Mouse (Mus musculus): ENCODE results near the gene Stxbp1. TPM values are rescaled to one million over a fixed set of nuclear protein-coding genes. Genes with fewer than 3 reads are reported as not detected.

Stxbp1 gene
- polyA plus RNA-seq, 1 experiment from 2014 or later = 315 TPM

DNA sequence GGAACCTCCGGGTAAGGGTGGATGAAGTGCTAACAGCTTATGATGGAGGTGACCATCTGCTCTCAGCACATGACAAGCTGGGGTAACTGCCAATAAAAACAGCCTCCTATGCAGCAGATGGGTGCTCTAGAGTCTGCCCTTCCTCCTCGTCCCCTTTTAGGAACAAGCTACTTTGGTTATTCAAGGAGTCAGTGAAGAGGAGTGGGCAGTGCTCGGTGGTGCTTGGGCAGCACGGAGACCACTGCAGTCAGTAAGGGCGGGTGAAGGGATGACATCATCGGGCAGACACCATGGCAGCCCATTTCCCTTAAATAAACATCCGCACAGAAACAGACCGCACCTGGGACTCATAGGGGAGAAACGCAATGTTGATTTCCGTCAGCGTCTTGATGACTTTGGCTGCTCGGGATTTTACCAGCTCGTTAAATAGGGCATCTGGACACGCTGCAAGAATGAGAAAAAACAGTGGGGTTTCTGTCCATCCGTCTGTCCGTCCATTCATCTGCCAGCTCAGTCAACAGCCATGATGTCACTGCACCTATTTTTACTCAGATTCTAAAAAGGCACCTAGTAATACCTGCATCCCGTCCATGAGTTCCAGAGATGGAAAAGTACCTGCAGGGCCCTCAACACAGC, 30.0 kb downstream of the Stxbp1 start:
- Histone ChIP-seq H3K36me3 (peaks cover 82% of the 10 kb centered on the region), H3K4me3 (replicated peaks) (no peak overlapping the region), H3K27ac (replicated peaks) (0 out of 2 replicates have a peak overlapping the region, but pooled peaks have one; percentile 18), H3K9me3 (replicated peaks) (no peaks in the 10 kb centered on the region), H3K27me3 (replicated peaks) (no peaks in the 10 kb centered on the region), H3K4me1 (peaks cover 7% of the 10 kb centered on the region; the same call in 1 of the 2 replicates), H3K4me2 (no peak overlapping the region), H3K9ac (replicated peaks) (no peak overlapping the region)
- WGBS = 52% methylated on average over 17 of the region's 17 CpGs
- no peak for ATAC-seq (ENCODE audit: low FRiP score)

DNA sequence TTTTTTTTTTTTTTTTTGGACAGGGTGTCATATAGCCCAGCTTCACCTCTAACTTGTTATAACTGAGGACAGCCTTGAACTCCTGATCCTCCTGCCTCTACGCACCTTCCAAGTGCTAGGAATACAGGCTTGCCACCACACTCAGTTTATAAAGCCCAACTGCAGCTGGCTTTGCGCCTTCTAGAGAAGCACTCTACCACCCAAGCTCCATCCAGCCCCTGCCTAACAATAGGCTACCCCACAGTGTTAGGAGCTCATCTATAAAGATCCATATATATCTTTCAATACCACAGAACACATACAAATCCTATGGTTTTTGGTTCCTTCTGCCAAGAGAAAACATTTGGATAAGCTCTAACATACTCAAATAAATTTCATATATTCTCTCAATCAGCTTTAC, 30.5 kb downstream of the Stxbp1 start:
- no peaks in the 10 kb centered on the region for H3K9me3 ChIP-seq (replicated peaks)
- no peak for ATAC-seq (ENCODE audit: low FRiP score)
- no peak overlapping the region for H3K27ac ChIP-seq (replicated peaks)
- no peaks in the 10 kb centered on the region for H3K27me3 ChIP-seq (replicated peaks)
- H3K36me3 ChIP-seq = peaks cover 83% of the 10 kb centered on the region
- no peak overlapping the region for H3K4me2 ChIP-seq
- peaks cover 7% of the 10 kb centered on the region; the same call in 1 of the 2 replicates for H3K4me1 ChIP-seq
- no peak overlapping the region for H3K4me3 ChIP-seq (replicated peaks)
- 85% methylated on average over 2 of the region's 2 CpGs for WGBS
- H3K9ac ChIP-seq (replicated peaks) = no peak overlapping the region

DNA sequence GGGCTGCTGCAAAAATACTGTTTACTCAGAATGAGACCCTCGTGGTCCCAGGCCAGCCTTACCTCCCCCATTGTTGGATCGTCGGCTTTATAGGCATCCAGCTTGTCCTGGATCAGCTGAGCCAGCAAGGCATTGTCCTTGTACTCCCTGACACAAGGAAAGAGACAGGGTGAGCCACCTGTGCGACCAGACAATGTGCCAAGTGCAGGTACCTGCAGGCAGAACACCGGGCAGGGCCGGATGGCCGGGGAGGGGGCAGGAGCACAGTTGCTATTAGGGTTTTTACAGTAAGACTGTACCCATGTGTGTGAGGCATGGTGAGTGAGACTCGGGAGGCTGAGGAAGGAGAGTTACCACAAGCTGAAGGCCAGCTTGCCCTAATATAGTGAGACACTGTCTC, 35.1 kb downstream of the Stxbp1 start:
- H3K4me1 ChIP-seq = peaks cover 2% of the 10 kb centered on the region; the same call in 1 of the 2 replicates
- no peak overlapping the region for H3K4me2 ChIP-seq
- no peak overlapping the region for H3K27ac ChIP-seq (replicated peaks)
- ATAC-seq (ENCODE audit: low FRiP score) = no peak
- no peak overlapping the region for H3K4me3 ChIP-seq (replicated peaks)
- H3K9ac ChIP-seq (replicated peaks) = no peak overlapping the region
- H3K27me3 ChIP-seq (replicated peaks) = no peaks in the 10 kb centered on the region
- 85% methylated on average over 8 of the region's 8 CpGs for WGBS
- peaks cover 85% of the 10 kb centered on the region for H3K36me3 ChIP-seq
- no peaks in the 10 kb centered on the region for H3K9me3 ChIP-seq (replicated peaks)

DNA sequence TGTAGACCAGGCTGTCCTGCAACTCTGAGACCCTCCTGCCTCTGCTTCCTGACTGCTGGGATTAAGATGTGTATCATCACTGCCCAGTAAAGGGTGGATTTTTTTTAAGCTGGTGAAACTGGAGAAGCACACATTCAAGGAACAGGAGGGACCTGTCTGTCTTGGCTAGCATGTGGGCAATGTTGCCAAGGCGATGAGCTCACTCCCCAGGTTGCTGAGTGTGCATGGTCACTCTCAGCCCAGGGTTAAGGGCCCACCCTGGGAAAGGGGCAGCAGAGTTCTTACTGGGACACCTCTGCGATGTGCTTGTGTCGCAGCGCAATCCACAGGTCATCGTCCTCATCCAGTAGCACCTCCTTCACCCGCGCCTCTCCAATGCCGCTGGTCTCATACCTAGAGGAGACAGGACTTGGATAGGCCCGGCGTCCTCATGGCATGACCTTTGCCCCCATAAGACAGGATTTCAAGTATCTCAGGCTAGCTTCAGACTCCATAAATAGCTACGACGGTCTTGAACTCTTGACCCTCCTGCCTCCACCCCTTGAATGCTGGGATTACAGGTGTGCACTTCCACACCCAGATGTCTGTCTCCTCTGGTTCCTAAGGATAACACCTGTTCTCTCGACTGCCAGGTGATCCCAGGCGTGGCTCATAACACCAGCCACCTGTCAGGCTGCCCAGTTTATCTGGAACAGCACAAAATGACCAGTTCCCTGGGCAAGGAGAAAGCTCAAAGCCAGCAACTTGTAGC, 38.1 kb downstream of the Stxbp1 start:
- Histone ChIP-seq H3K36me3 (peaks cover 91% of the 10 kb centered on the region), H3K27me3 (replicated peaks) (no peaks in the 10 kb centered on the region), H3K27ac (replicated peaks) (no peak overlapping the region), H3K4me1 (no peaks in the 10 kb centered on the region), H3K4me3 (replicated peaks) (no peak overlapping the region), H3K9me3 (replicated peaks) (no peaks in the 10 kb centered on the region), H3K9ac (replicated peaks) (no peak overlapping the region), H3K4me2 (no peak overlapping the region)
- no peak for ATAC-seq (ENCODE audit: low FRiP score)
- WGBS = 93% methylated on average over 14 of the region's 14 CpGs

DNA sequence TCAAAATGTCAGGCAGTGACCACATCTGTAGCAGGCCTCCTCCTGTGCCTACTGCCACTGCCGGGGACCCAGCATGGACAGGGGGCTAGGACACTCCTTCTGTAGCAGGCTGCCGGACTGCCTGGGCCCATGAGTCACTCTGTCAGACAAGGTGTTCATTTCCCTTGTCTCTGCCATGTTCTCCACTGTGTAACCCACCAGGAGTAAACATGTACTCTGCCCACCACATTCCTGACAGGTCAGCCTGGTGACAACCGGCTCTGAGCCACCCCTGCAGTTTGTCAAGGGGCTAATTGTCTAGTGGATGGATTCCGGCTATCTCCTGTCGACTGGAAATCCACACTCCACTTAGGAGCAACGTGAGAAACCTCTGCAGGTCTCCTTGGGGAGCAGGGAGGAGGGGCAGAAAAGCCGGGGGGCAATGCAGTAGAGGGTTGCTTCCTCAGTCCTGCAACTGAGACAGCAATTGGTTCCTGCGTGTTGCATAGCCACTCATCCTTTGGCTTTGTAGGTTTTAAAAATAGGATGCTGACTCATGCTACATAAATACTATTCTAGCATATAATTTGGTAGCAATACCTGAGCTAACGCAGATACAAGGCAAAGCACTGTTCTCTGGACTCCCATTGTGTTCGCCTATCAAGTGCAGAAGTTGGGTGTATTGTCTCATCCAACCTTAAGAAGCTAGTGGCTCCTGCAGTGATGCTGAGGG, 48.6 kb downstream of the Stxbp1 start:
- WGBS = 73% methylated on average over 10 of the region's 10 CpGs
- no peak for ATAC-seq (ENCODE audit: low FRiP score)
- Histone ChIP-seq H3K9me3 (replicated peaks) (no peaks in the 10 kb centered on the region), H3K4me1 (no peaks in the 10 kb centered on the region), H3K9ac (replicated peaks) (no peak overlapping the region), H3K4me3 (replicated peaks) (no peak overlapping the region), H3K27me3 (replicated peaks) (no peaks in the 10 kb centered on the region), H3K4me2 (no peak overlapping the region), H3K36me3 (peaks cover 96% of the 10 kb centered on the region), H3K27ac (replicated peaks) (no peak overlapping the region)

DNA sequence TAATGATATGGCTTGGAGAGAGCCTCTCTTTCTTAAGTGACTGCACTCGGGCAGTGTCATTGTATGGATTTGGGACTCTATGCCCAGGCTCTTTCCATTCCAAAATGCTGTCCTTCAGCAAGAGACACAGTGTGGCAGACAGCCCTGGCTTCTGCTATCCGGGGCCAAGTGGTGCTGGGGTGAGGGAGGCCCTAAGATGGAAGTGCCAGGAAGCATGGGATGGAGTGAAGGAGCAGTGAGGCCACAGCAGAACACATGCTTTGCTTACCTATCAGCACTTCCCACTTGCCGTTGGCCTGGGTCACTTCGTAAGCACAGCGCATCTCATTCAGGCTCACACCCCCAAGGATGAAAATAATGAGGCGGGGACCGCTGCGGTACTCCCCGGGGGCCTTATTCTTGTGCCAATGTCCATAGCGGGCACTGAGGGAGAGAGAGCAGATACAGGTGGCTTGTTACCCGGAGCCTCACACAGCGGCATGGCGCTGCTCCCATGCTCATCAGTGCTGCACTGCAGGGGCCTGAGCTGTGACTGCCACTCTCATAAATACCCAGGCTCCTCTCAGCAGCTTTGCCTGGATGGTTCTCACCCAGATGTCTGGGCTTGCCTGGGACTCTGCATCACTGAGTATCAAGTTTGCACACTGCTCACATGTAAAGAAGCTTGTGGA, 51.2 kb downstream of the Stxbp1 start:
- Histone ChIP-seq H3K27ac (replicated peaks) (no peak overlapping the region), H3K4me2 (no peak overlapping the region), H3K36me3 (peaks cover 92% of the 10 kb centered on the region), H3K27me3 (replicated peaks) (no peaks in the 10 kb centered on the region), H3K4me3 (replicated peaks) (no peak overlapping the region), H3K9ac (replicated peaks) (no peak overlapping the region), H3K9me3 (replicated peaks) (no peaks in the 10 kb centered on the region), H3K4me1 (no peaks in the 10 kb centered on the region)
- no peak for ATAC-seq (ENCODE audit: low FRiP score)
- 69% methylated on average over 13 of the region's 13 CpGs for WGBS

DNA sequence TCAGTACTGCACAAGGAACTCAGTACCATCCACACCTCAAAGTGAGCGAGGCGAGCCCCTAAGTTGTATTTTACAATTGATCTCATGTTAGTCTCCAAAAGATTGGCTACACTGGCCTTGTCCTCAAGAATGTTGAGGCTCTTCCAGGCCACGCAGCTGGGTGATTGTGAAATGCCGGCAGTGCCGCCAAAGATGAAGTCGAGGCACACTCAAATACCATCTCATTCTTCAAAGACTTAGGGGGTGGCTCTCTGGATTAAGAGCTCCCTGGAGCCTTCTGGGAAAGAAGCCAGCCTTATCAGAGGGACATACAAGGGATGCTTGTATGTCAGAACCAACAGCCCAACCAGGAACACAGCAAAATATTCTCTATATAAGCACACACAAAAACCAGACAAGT, 55.7 kb downstream of the Stxbp1 start:
- Histone ChIP-seq H3K27me3 (replicated peaks) (no peaks in the 10 kb centered on the region), H3K4me3 (replicated peaks) (no peak overlapping the region), H3K4me1 (no peaks in the 10 kb centered on the region), H3K4me2 (no peak overlapping the region), H3K9me3 (replicated peaks) (no peaks in the 10 kb centered on the region), H3K9ac (replicated peaks) (no peak overlapping the region), H3K36me3 (peaks cover 70% of the 10 kb centered on the region), H3K27ac (replicated peaks) (no peak overlapping the region)
- ATAC-seq (ENCODE audit: low FRiP score) = no peak
- WGBS = 80% methylated on average over 6 of the region's 6 CpGs

DNA sequence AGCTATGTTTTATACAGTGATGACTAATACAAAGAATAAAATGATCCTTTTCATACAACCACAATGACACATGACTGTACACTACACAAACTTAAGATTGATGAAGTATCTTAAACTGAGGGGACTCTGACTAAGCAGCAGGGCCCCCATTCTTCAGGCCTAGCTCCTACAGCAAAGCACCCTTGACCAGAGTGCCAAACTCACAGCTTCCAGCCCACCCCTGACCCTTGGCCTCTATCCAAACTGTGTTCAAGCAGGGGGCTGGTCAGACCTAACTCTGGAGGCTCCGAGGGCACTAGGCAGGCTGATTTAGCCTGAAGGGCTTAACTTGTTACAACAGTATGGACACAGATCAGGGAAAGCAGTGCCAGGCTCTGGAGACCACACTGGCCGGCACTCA, 58.5 kb downstream of the Stxbp1 start:
- H3K27ac ChIP-seq (replicated peaks) = no peak overlapping the region
- no peaks in the 10 kb centered on the region for H3K9me3 ChIP-seq (replicated peaks)
- ATAC-seq (ENCODE audit: low FRiP score) = no peak
- no peak overlapping the region for H3K4me3 ChIP-seq (replicated peaks)
- peaks cover 44% of the 10 kb centered on the region for H3K36me3 ChIP-seq
- no peaks in the 10 kb centered on the region for H3K27me3 ChIP-seq (replicated peaks)
- H3K4me1 ChIP-seq = peaks cover 3% of the 10 kb centered on the region; the same call in 1 of the 2 replicates
- 68% methylated on average over 2 of the region's 2 CpGs for WGBS
- H3K9ac ChIP-seq (replicated peaks) = no peak overlapping the region
- no peak overlapping the region for H3K4me2 ChIP-seq

DNA sequence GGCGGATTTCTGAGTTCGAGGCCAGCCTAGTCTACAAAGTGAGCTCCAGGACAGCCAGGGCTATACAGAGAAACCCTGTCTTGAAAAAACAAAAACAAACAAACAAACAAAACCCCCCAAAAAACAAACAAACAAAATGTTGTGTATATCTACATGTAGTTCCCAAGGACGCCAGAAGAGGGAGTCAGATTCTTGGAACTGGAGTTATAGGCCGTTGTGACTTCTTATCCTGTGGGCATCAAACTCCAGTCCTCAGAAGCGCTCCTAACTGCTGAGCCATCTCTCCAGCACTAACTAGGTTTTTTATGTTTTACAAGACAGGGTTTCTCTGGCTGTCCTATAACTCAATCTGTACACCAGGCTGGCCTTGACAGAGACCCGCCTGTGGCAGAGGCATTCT, 59.9 kb downstream of the Stxbp1 start:
- 68% methylated on average over 6 of the region's 6 CpGs for WGBS
- Histone ChIP-seq H3K9me3 (replicated peaks) (no peaks in the 10 kb centered on the region), H3K36me3 (peaks cover 33% of the 10 kb centered on the region), H3K4me3 (replicated peaks) (no peak overlapping the region), H3K27me3 (replicated peaks) (no peaks in the 10 kb centered on the region), H3K4me2 (no peak overlapping the region), H3K4me1 (peaks cover 3% of the 10 kb centered on the region; the same call in 1 of the 2 replicates), H3K27ac (replicated peaks) (no peak overlapping the region), H3K9ac (replicated peaks) (no peak overlapping the region)
- ATAC-seq (ENCODE audit: low FRiP score) = no peak

DNA sequence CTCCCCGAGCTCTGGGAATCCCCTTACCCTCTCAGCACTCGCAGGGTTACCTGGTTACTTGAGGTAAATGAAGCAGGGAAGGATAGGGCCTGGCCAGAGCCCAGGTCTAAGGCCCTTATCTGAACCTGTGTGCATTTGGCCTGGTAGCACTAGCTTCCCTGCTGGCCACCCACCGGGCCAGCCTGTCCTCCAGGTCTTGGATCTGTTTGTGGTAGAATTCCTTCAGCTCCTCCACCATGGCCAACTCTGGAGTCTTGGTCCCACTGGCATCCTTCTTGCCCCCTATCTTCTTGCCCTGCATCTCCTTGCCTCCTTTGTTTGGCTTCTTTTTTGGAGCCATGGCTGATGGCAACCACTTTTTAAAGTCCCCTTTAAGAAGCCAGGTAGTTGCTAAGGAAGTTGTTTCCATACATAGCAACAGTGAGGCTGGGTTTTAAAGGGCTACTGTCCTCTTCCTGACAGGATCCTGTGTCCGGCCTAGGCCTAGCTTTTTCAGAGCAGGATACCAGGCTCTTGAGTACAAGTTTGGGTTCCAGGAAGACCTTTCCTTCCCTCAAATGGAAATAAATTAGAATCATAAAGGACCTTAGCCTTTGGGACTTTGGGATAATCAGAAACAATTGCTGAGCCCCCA, 62.9 kb downstream of the Stxbp1 start, which contains the start of gene Cfap157:
Gene Cfap157 (minus strand): TSS at position 381 of the 634 bp plus-strand sequence.
- H3K4me2 ChIP-seq = peak within 1 kb of the TSS; percentile 41
- peaks cover 3% of the 10 kb centered on the region; the same call in 1 of the 2 replicates for H3K4me1 ChIP-seq
- H3K9me3 ChIP-seq (replicated peaks) = no peaks in the 10 kb centered on the region
- H3K36me3 ChIP-seq = peaks cover 7% of the 10 kb centered on the region
- no peak within 1 kb of the TSS for H3K4me3 ChIP-seq (replicated peaks)
- WGBS = 73% methylated on average over 4 of the region's 4 CpGs
- no peak within 1 kb of the TSS for H3K9ac ChIP-seq (replicated peaks)
- no peak for ATAC-seq (ENCODE audit: low FRiP score)
- no peak within 1 kb of the TSS; the same call in 1 of the 2 replicates for H3K27ac ChIP-seq (replicated peaks)
- no peaks in the 10 kb centered on the region for H3K27me3 ChIP-seq (replicated peaks)

DNA sequence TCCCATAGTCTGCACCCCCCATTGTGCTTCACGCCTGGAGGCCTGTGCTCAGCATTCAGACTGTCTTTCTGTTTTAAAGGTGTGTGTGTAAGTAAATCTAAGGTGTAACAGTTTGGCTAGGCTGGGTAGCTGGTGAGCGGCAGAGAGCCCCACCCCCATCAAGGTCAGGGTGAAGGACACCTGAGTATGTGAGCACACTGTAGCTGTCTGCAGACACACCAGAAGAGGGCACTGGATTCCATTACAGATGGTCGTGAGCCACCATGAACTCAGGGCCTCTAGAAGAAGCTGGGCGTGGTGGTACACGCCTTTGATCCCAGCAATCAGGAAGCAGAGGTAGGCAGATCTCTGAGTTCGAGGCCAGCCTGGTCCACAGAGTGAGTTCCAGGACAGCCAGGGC, 65.3 kb downstream of the Stxbp1 start:
- no peak for ATAC-seq (ENCODE audit: low FRiP score)
- no peaks in the 10 kb centered on the region for H3K36me3 ChIP-seq
- no peak overlapping the region for H3K4me3 ChIP-seq (replicated peaks)
- no peaks in the 10 kb centered on the region for H3K27me3 ChIP-seq (replicated peaks)
- WGBS = 86% methylated on average over 6 of the region's 6 CpGs
- peaks cover 4% of the 10 kb centered on the region for H3K4me1 ChIP-seq
- H3K9me3 ChIP-seq (replicated peaks) = no peaks in the 10 kb centered on the region
- H3K27ac ChIP-seq (replicated peaks) = no peak overlapping the region
- no peak overlapping the region for H3K9ac ChIP-seq (replicated peaks)
- no peak overlapping the region for H3K4me2 ChIP-seq

Data from neural tube, embryonic 15.5 days (tissue).